ENCODE assay signal across 8 mouse cellular contexts in the genomic region with DNA sequence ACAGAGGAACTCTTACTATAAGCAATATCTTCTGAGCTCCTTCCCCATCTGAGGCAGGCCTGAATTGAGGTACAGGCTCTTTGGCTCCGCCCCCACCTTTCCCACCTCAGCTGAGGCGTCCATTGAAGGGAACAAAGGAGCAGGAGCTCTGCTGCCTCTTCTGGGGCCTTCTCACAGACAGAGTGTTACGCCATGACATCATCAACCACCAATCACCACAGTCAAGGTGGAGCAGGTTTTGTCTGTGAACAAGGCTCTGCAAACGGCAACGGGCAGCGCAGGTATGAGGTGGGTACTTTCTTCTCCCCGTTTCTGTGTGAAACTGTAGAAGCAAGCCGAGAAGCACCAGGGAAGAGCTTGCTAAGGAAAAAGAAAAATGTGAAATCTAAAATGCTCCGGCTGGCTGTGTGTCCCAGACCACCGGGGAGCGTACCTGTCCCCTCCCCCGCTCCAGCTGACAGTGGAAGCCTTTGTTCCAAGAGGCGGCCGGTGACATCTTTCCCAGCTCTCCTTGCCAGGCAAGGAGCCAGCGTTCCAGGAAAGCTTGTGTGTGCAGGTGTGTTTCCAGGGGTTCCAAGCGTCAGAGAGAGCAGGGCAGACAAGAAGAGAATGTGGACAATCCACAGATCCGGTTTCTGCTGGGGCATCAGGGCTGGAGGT.
DNase-seq lines count a peak whose midpoint lies in the region; ATAC-seq and TF ChIP-seq lines count a peak whose summit lies in the region.

No protein-coding gene starts in this region.

- H3K4me3 ChIP-seq in liver, adult 2 months (ENCODE audit: insufficient read depth, low read depth, low read length) = no peak overlapping the region
- H3K4me3 ChIP-seq in embryonic facial prominence, embryonic 13.5 days = peak overlapping the region; percentile 32
- no peak overlapping the region for H3K4me3 ChIP-seq in midbrain, embryonic 10.5 days

- no peak overlapping the region for H3K9ac ChIP-seq in liver, adult 2 months (ENCODE audit: low read depth, low read length)
- peak overlapping the region; percentile 58 for H3K9ac ChIP-seq in embryonic facial prominence, embryonic 13.5 days

- no peaks in the 10 kb centered on the region for H3K36me3 ChIP-seq in liver, adult 2 months (ENCODE audit: control insufficient read depth, insufficient read depth, low read length)
- no peaks in the 10 kb centered on the region for H3K36me3 ChIP-seq in embryonic facial prominence, embryonic 13.5 days
- no peaks in the 10 kb centered on the region for H3K36me3 ChIP-seq in midbrain, embryonic 10.5 days

- peaks cover 75% of the 10 kb centered on the region for H3K79me2 ChIP-seq in liver, adult 2 months (ENCODE audit: control insufficient read depth, insufficient read depth, low read length)

- H3K4me2 ChIP-seq in embryonic facial prominence, embryonic 13.5 days = peak overlapping the region; percentile 45

- ATAC-seq in embryonic facial prominence, embryonic 13.5 days (ENCODE audit: insufficient number of reproducible peaks, insufficient read depth, low FRiP score, low TSS enrichment, low read depth) = peak; percentile 70

- peaks cover 13% of the 10 kb centered on the region for H3K4me1 ChIP-seq in liver, adult 2 months (ENCODE audit: control insufficient read depth, insufficient read depth, low read length)
- H3K4me1 ChIP-seq in embryonic facial prominence, embryonic 13.5 days = peaks cover 42% of the 10 kb centered on the region
- peaks cover 54% of the 10 kb centered on the region for H3K4me1 ChIP-seq in midbrain, embryonic 10.5 days

- no peaks in the 10 kb centered on the region for H3K9me3 ChIP-seq in embryonic facial prominence, embryonic 13.5 days
- no peaks in the 10 kb centered on the region for H3K9me3 ChIP-seq in midbrain, embryonic 10.5 days (replicated peaks)

- peak overlapping the region; percentile 1; the same call in 1 of the 2 replicates for H3K27ac ChIP-seq in liver, adult 2 months (replicated peaks; ENCODE audit: insufficient read depth, low read depth, low read length)
- peak overlapping the region; percentile 84 for H3K27ac ChIP-seq in embryonic facial prominence, embryonic 13.5 days
- H3K27ac ChIP-seq in midbrain, embryonic 10.5 days (replicated peaks) = peak overlapping the region; percentile 19

- no peak for TF ChIP-seq CTCF in liver, adult 2 months (IDR thresholded peaks at IDR 0.05; ENCODE audit: low read depth, low read length)

- 40% methylated on average over 17 of the region's 17 CpGs for WGBS in liver, adult 2 months
- WGBS in embryonic facial prominence, embryonic 13.5 days = 33% methylated on average over 17 of the region's 17 CpGs
- whole genome bisulfite sequencing in midbrain, embryonic 10.5 days = 40% methylated on average over 17 of the region's 17 CpGs

- no peaks in the 10 kb centered on the region for H3K27me3 ChIP-seq in liver, adult 2 months (ENCODE audit: control insufficient read depth, insufficient read depth, low read length)
- no peaks in the 10 kb centered on the region for H3K27me3 ChIP-seq in embryonic facial prominence, embryonic 13.5 days
- H3K27me3 ChIP-seq in midbrain, embryonic 10.5 days (ENCODE audit: low read depth, poor library complexity, severe bottlenecking) = no peaks in the 10 kb centered on the region

- peak; percentile 39 for DNase-seq in liver, adult 2 months (ENCODE audit: extremely low read depth, low read depth, low spot score)
- DNase-seq in liver = no peak
- peak; percentile 65 for DNase-seq in kidney, adult 9 months
- DNase-seq in midbrain, embryonic 10.5 days (ENCODE audit: low spot score) = no peak
- no peak for DNase-seq in layer of hippocampus, adult 9-11 months
- no peak for DNase-seq in layer of hippocampus, postnatal 14 days (ENCODE audit: low spot score in 2 of 2)
- no peak for DNase-seq in layer of hippocampus, postnatal 36 days

- no peak for TF ChIP-seq POLR2A in liver, adult 2 months (IDR thresholded peaks at IDR 0.05; ENCODE audit: extremely low read depth, insufficient read depth, low read length)

Comparison
In these comparisons a context has a peak if more than half of its experiments do, and no peak if none do; other contexts are left out.
1. DNase-seq: peak in liver, adult 2 months (single experiment) and kidney, adult 9 months (single experiment); none in liver (single experiment), midbrain, embryonic 10.5 days (single experiment), layer of hippocampus, adult 9-11 months (single experiment), layer of hippocampus, postnatal 14 days (0 of 2) and layer of hippocampus, postnatal 36 days (0 of 2).
2. H3K27ac ChIP-seq: peak in every context shown above with its lines; median percentile 84 in embryonic facial prominence, embryonic 13.5 days; 19 in midbrain, embryonic 10.5 days; 1 in liver, adult 2 months.